Mouse (Mus musculus) activated CD4-positive, CD25-positive, alpha-beta regulatory T cell, adult 9 weeks (primary cell): ENCODE results near the gene Tmprss11f. TPM values are rescaled to one million over a fixed set of nuclear protein-coding genes. Genes with fewer than 3 reads are reported as not detected.

ENCODE experiments used
- polyA plus RNA-seq: library from polyadenylated mRNA; unstranded; fragments of 100-300 nt; shearing (Covaris generic); gene quantifications from one replicate; pipeline ENCODE4 v1.2.1, GENCODE M21; 2017

Tmprss11f gene
- polyA plus RNA-seq, result not detected

GRCm38 (mm10) chr5:86632324-86632723, at the start of gene Tmprss11f:
Gene Tmprss11f (minus strand): TSS chr5:86632424.

DNA sequence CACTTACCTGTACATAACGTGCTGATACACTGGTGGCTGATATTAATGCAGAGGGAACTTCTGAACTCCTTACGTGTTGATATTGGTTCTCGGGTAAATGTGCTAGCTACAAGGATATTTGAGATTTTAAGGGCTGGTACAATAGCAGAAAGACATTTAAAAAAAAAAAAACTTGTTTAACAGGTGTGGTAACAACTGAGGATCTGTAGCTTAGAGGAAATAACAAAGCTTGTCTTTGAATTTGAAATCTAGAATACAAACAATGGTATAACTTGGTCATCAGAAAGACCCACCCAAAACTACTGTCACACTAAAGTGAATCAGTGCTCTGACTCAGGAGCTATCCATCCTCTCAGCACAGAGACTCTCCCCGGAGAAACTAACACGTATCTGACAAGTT, 44.0 kb upstream of the Tmprss11f start, which contains the start of gene Tmprss11b:
Gene Tmprss11b (minus strand): TSS at position 101 of the 400 bp plus-strand sequence.

GRCm38 (mm10) chr5:86518500-86518899, 113.7 kb downstream of the Tmprss11f start, which contains the start of gene Tmprss11g:
Gene Tmprss11g (minus strand): TSS chr5:86518600.

Other genes starting within 250 kb of the Tmprss11f start
- not detected for gene Tmprss11a, start 163.4 kb downstream of the Tmprss11f start, polyA plus RNA-seq
- gene Tmprss11g, start 113.8 kb downstream of the Tmprss11f start, polyA plus RNA-seq, result not detected
- not detected for gene Tmprss11b, start 43.9 kb upstream of the Tmprss11f start, polyA plus RNA-seq
- gene Tmprss11e, start 113.4 kb upstream of the Tmprss11f start, polyA plus RNA-seq, result not detected
- 25.4 TPM for gene Ythdc1, start 171.8 kb upstream of the Tmprss11f start, polyA plus RNA-seq